8 mouse cellular contexts compared by ENCODE assay signal in the genomic region with DNA sequence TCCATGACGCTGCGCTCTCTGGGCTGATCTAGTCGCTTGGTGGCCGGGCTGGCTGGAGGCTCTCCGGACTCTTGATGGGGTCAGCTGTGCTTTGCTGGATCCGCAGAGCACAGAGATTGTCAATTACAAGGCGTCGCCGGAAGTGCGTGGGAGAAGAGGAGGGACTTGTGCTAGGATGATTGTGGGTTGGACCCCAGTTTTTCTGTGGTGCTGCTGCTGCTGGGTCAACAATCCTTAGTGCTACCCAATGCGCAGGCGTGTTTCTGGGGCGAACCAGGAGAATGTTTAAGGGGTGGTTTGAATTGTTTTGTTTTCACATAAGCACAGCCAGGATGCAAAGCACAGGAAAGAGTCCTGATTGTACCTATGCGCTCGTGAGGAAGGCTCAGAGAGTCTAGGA. TPM values are rescaled to one million over a fixed set of nuclear protein-coding genes. Genes with fewer than 3 reads are reported as not detected.
DNase-seq lines count a peak whose midpoint lies in the region; ATAC-seq and TF ChIP-seq lines count a peak whose summit lies in the region.

TSS of gene Rtl8b (minus strand) at position 115 of the 400 bp plus-strand sequence.

- CTCF ChIA-PET in Patski (lab: Charles Lee), result no interaction called here

- in situ Hi-C loops in Patski (cut with MboI; ENCODE audit: low pct_unique_long_range_greater_than_20kb), result no loop called here

- POLR2A ChIA-PET in Patski (lab: Charles Lee), result no interaction called here

- H3K4me2 ChIP-seq in hindbrain, embryonic 14.5 days (replicated peaks), result peak within 1 kb of the TSS; percentile 49

- H3K27me3 ChIP-seq in Patski, result no peaks in the 10 kb centered on the region
- H3K27me3 ChIP-seq in hindbrain, embryonic 14.5 days (ENCODE audit: control insufficient read depth, insufficient read depth, low read length), result no peaks in the 10 kb centered on the region

- no peaks in the 10 kb centered on the region for H3K9me3 ChIP-seq in hindbrain, embryonic 14.5 days (ENCODE audit: control insufficient read depth, low read length)

- 18% methylated on average over 11 of the region's 15 CpGs for WGBS in hindbrain, embryonic 14.5 days

- peak within 1 kb of the TSS; percentile 27 for H3K4me3 ChIP-seq in hindbrain, embryonic 14.5 days (replicated peaks; ENCODE audit: low read length)

- ATAC-seq in Patski, result peak; percentile 27
- peak; percentile 95 for ATAC-seq in hindbrain, embryonic 14.5 days (ENCODE audit: low FRiP score)

- peak within 1 kb of the TSS; percentile 87 for H3K27ac ChIP-seq in hindbrain, embryonic 14.5 days

- TF ChIP-seq CTCF in Patski (IDR thresholded peaks at IDR 0.05), result no peak

- H3K9ac ChIP-seq in hindbrain, embryonic 14.5 days, result peak within 1 kb of the TSS; percentile 50

- no peaks in the 10 kb centered on the region for H3K36me3 ChIP-seq in hindbrain, embryonic 14.5 days (replicated peaks; ENCODE audit: control insufficient read depth, insufficient read depth)

- no peaks in the 10 kb centered on the region for H3K4me1 ChIP-seq in hindbrain, embryonic 14.5 days (replicated peaks; ENCODE audit: control insufficient read depth, insufficient read depth, low read length)

- DNase-seq in Patski (ENCODE audit: low read depth, low spot score), result no peak
- peak; percentile 83 to 89 for DNase-seq in cerebellum, postnatal 10 days
- DNase-seq in frontal cortex, postnatal 36 days (ENCODE audit: low spot score in 2 of 2), result peak; percentile 81 to 85
- DNase-seq in hindbrain, embryonic 14.5 days (ENCODE audit: low spot score), result peak; percentile 83
- peak; percentile 46 to 66 for DNase-seq in layer of hippocampus, postnatal 25 days (ENCODE audit: extremely low spot score in 1 of 2, low spot score in 1 of 2)
- DNase-seq in lung, postnatal 14 days, result peak; percentile 80
- peak; percentile 73 for DNase-seq in ovary, postnatal 36 days (ENCODE audit: low spot score)
- DNase-seq in thymus, postnatal 14 days, result peak; percentile 74

RNA-seq across cellular contexts. Expression of gene Rtl8b, which starts in this region (rescaled TPM):
- polyA plus RNA-seq in Patski (2021), result 29.4 TPM
- 184 and 195 TPM in 2 replicates for polyA plus RNA-seq in hindbrain, embryonic 14.5 days (2014; fragmentation: Nextera tagmentation; extraction: Ambion mirVana)
- 100 to 1,000 TPM; 193 to 216 TPM for total RNA-seq in layer of hippocampus, postnatal 25 days (2021)
